Mouse (Mus musculus) hindbrain, embryonic 16.5 days (tissue): Measurements from ENCODE around the gene Zfp526. TPM values are rescaled to one million over a fixed set of nuclear protein-coding genes. Genes with fewer than 3 reads are reported as not detected.

Source experiments
- ATAC-seq: fragments of 200-750 bp; cut with Nextera tagmentation; 2 replicates; pipeline ENCODE4 v1.8.0; 2017; ENCODE audit warnings: moderate TSS enrichment, moderate library complexity
- H3K27ac ChIP-seq: fragments of 300-500 bp; sonication (generic); 2 replicates; pipeline ENCODE4 v1.5.1; 2014; ENCODE audit warnings: low read depth, mild to moderate bottlenecking, control low read depth, low read length, moderate library complexity
- H3K27me3 ChIP-seq: fragments of 300-500 bp; sonication (generic); replicated peaks from 2 replicates; pipeline ENCODE4 v1.6.1; 2014; ENCODE audit warnings: low read length; ENCODE audit not compliant: control insufficient read depth, insufficient read depth
- H3K36me3 ChIP-seq: fragments of 300-500 bp; sonication (generic); 2 replicates; pipeline ENCODE4 v1.6.1; 2014; ENCODE audit warnings: mild to moderate bottlenecking, low read length, moderate library complexity, mixed read lengths; ENCODE audit not compliant: control insufficient read depth, insufficient read depth
- H3K4me1 ChIP-seq: fragments of 300-500 bp; sonication (generic); 2 replicates; pipeline ENCODE4 v1.6.1; 2014; ENCODE audit warnings: low read depth, low read length; ENCODE audit not compliant: control insufficient read depth, insufficient read depth
- H3K4me2 ChIP-seq: fragments of 300-500 bp; sonication (generic); 2 replicates; pipeline ENCODE4 v1.6.1; 2014; ENCODE audit warnings: mild to moderate bottlenecking, low read length, control low read depth, moderate library complexity
- H3K4me3 ChIP-seq: fragments of 300-500 bp; sonication (generic); 2 replicates; pipeline ENCODE4 v1.5.1; 2014; ENCODE audit warnings: mild to moderate bottlenecking, low read length, control low read depth, moderate library complexity
- H3K9ac ChIP-seq: fragments of 300-500 bp; sonication (generic); 2 replicates; pipeline ENCODE4 v1.6.1; 2014; ENCODE audit warnings: low read depth, mild to moderate bottlenecking, control low read depth, low read length, moderate library complexity
- H3K9me3 ChIP-seq: fragments of 300-500 bp; sonication (generic); 2 replicates; pipeline ENCODE4 v1.6.1; 2014; ENCODE audit warnings: mild to moderate bottlenecking, low read length, moderate library complexity; ENCODE audit not compliant: control insufficient read depth
- WGBS: fragments of 180-500 bp; shearing (Covaris S2); extraction: QIAGEN DNeasy Blood & Tissue Kit; methylation state at CpG from one replicate; pipeline ENCODE4 v1.1.7; 2014; 5-methylcytosine and 5-hydroxymethylcytosine counted together
- polyA plus RNA-seq: library from polyadenylated mRNA; unstranded; fragments of >200 nt; fragmentation: Nextera tagmentation; extraction: Ambion mirVana; gene quantifications from 2 replicates; pipeline ENCODE4 v1.2.1, GENCODE M21; 2015

The Zfp526 gene
- polyA plus RNA-seq, 1 experiment from 2014 or later, result 1.8 TPM

- Histone ChIP-seq H3K4me3 (peak overlapping the region; percentile 83), H3K27me3 (no peaks in the 10 kb centered on the region; the same call in none of the 2 replicates), H3K27ac (peak overlapping the region; percentile 54; the same call in 1 of the 2 replicates), H3K9ac (peak overlapping the region; percentile 92), H3K36me3 (peaks cover 22% of the 10 kb centered on the region; the same call in 1 of the 2 replicates), H3K4me2 (peak overlapping the region; percentile 68), H3K9me3 (no peaks in the 10 kb centered on the region), H3K4me1 (peaks cover 24% of the 10 kb centered on the region)
- WGBS, result 46% methylated on average over 4 of the region's 4 CpGs
- no peak for ATAC-seq
Observed at GRCm38 (mm10) chr7:25269029-25269428, 47.8 kb downstream of the Zfp526 start.

DNA sequence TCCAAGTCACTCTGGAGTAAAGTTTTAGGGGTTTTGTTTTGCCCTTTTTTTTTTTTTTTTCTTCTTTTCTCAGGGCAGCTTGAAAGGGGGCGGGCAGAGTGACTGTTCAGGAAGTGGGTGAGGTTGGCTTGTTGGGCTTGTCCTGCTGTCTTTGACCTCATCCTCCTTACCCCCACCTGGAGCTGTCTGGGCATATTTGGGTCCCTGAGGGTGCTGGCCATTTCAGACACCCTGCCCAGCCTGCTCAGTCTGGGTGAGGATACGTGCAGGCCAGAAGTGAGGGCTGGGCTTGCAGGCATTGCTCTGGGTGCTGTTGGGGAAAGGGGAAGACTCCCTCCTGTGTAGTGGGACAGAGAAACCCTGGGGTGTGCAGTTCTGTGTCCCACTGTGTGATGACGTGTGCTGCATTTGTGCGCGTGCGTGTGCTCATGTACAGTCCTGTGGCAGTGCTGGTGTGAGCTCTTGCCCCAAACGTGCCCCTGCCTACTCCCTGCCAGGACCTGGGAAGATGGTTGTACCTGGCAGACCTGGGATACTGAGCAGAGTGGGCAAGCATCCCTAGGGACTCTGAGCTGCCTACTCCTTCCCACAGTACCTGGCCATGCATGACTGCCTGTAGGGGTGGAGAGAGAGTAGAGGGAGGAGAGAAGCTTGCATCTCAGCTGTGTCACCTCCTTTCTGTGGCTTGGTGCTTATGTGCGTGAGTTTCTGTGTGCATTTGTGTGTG, 48.5 kb downstream of the Zfp526 start:
- Histone ChIP-seq H3K4me1 (peaks cover 25% of the 10 kb centered on the region), H3K9ac (peak overlapping the region; percentile 43; the same call in 1 of the 2 replicates), H3K36me3 (peaks cover 22% of the 10 kb centered on the region; the same call in 1 of the 2 replicates), H3K4me3 (peak overlapping the region; percentile 9; the same call in 1 of the 2 replicates), H3K27ac (no peak overlapping the region), H3K9me3 (no peaks in the 10 kb centered on the region), H3K4me2 (peak overlapping the region; percentile 68), H3K27me3 (no peaks in the 10 kb centered on the region; the same call in 1 of the 2 replicates)
- WGBS, result 80% methylated on average over 8 of the region's 8 CpGs
- no peak for ATAC-seq

GRCm38 (mm10) chr7:25270652-25271633, 49.7 kb downstream of the Zfp526 start:
- Histone ChIP-seq H3K36me3 (peaks cover 22% of the 10 kb centered on the region; the same call in 1 of the 2 replicates), H3K4me2 (no peak overlapping the region), H3K27me3 (no peaks in the 10 kb centered on the region), H3K27ac (no peak overlapping the region), H3K4me1 (peaks cover 30% of the 10 kb centered on the region), H3K9me3 (no peaks in the 10 kb centered on the region), H3K9ac (no peak overlapping the region), H3K4me3 (no peak overlapping the region)
- ATAC-seq, result no peak
- WGBS, result 90% methylated on average over 35 of the region's 35 CpGs

GRCm38 (mm10) chr7:25271651-25272444, 50.6 kb downstream of the Zfp526 start:
- Histone ChIP-seq H3K4me3 (no peak overlapping the region), H3K9ac (no peak overlapping the region), H3K36me3 (peaks cover 22% of the 10 kb centered on the region; the same call in 1 of the 2 replicates), H3K4me2 (no peak overlapping the region), H3K27ac (no peak overlapping the region), H3K9me3 (no peaks in the 10 kb centered on the region), H3K27me3 (no peaks in the 10 kb centered on the region), H3K4me1 (peaks cover 30% of the 10 kb centered on the region)
- ATAC-seq, result no peak
- 87% methylated on average over 30 of the region's 30 CpGs for WGBS

DNA sequence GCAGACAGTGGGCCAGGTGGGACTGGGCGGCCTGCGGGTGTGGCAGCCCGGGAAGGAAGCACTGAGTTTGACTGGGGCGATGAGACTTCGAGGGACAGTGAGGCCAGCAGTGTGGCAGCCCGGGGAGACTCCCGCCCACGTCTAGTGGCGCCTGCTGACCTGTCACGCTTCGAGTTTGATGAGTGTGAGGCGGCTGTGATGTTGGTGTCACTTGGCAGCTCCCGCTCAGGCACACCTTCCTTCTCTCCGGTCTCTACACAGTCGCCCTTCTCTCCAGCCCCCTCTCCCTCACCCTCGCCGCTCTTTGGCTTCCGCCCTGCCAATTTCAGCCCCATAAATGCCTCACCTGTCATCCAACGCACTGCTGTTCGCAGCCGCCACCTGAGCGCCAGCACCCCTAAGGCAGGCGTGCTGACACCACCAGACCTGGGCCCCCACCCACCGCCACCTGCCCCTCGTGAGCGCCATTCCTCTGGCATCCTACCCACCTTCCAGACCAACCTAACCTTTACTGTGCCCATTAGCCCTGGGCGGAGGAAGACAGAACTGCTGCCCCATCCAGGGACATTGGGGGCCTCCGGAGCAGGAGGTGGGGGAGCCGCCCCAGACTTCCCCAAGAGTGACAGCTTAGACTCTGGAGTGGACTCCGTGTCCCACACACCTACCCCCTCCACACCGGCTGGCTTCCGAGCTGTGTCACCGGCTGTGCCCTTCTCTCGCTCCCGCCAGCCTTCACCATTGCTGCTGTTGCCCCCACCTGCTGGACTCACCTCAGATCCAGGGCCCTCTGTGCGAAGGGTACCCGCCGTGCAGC, 51.4 kb downstream of the Zfp526 start:
- no peak for ATAC-seq
- H3K4me1 ChIP-seq, result peaks cover 32% of the 10 kb centered on the region
- no peak overlapping the region for H3K9ac ChIP-seq
- no peak overlapping the region for H3K4me2 ChIP-seq
- 89% methylated on average over 38 of the region's 38 CpGs for WGBS
- no peak overlapping the region for H3K27ac ChIP-seq
- H3K9me3 ChIP-seq, result no peaks in the 10 kb centered on the region
- H3K27me3 ChIP-seq, result no peaks in the 10 kb centered on the region
- H3K36me3 ChIP-seq, result peaks cover 22% of the 10 kb centered on the region; the same call in 1 of the 2 replicates
- H3K4me3 ChIP-seq, result no peak overlapping the region

DNA sequence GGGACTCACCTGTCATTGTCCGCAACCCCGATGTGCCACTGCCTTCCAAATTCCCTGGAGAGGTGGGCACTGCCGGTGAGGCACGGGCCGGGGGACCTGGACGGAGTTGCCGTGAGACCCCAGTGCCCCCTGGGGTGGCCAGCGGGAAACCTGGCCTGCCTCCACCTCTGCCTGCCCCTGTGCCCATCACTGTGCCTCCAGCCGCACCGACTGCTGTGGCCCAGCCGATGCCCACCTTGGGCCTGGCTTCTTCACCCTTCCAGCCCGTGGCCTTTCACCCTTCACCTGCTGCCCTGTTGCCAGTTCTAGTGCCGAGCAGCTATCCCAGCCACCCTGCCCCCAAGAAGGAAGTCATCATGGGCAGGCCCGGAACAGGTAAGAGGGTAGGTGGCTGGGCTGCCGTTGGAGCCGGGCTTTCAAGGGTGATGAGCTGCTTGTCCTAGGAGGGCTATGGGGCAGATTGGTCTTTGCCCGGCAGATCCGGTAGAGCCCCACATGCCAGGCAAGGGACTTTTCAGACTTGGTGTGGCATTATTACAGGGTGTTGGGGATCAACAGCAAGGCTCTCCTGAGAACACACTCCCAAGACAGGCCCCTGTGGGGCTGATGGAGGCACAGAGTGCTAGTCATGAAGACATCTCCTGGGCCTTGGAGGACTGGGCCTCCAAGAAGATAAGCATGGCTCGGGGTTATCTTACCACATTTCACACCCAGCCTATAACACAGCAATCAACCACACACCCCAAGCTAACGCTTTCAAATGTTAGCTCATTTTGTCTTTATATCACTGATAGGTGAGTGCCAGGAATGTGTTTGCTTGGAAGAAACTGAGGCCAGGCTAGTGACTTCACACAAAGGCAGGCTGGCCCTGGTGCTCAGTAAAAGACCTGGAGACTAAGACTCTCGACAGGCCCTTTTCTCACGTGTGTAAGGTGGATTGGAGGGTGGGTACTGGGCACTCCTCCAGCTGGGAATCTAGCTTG, 52.3 kb downstream of the Zfp526 start:
- peaks cover 22% of the 10 kb centered on the region; the same call in 1 of the 2 replicates for H3K36me3 ChIP-seq
- no peaks in the 10 kb centered on the region for H3K27me3 ChIP-seq
- ATAC-seq, result no peak
- H3K4me3 ChIP-seq, result no peak overlapping the region
- 89% methylated on average over 22 of the region's 22 CpGs for WGBS
- peak overlapping the region; percentile 11 for H3K9ac ChIP-seq
- H3K4me1 ChIP-seq, result peaks cover 36% of the 10 kb centered on the region
- H3K27ac ChIP-seq, result no peak overlapping the region
- no peaks in the 10 kb centered on the region for H3K9me3 ChIP-seq
- no peak overlapping the region for H3K4me2 ChIP-seq

GRCm38 (mm10) chr7:25274571-25274970, 53.3 kb downstream of the Zfp526 start:
- Histone ChIP-seq H3K4me3 (no peak overlapping the region), H3K27ac (no peak overlapping the region), H3K9ac (no peak overlapping the region), H3K36me3 (peaks cover 22% of the 10 kb centered on the region; the same call in 1 of the 2 replicates), H3K9me3 (no peaks in the 10 kb centered on the region), H3K4me1 (peaks cover 32% of the 10 kb centered on the region), H3K4me2 (no peak overlapping the region), H3K27me3 (no peaks in the 10 kb centered on the region)
- ATAC-seq, result no peak
- WGBS, result 53% methylated on average over 5 of the region's 5 CpGs
